Mouse (Mus musculus): ENCODE results near the gene Acsl3. TPM values are rescaled to one million over a fixed set of nuclear protein-coding genes. Genes with fewer than 3 reads are reported as not detected.

Acsl3 gene
- 1.9 and 2.9 TPM in 2 replicates for polyA plus RNA-seq (2012; ENCODE audit: low replicate concordance)

GRCm38 (mm10) chr1:78657671-78658440 is at the start of gene Acsl3, which contains the start of gene Utp14b:
Gene Acsl3 (plus strand): TSS chr1:78657825.
Gene Utp14b (plus strand): TSS chr1:78658038.

Other genes starting within 250 kb of the Acsl3 start
- 2.1 and 10.1 TPM in 2 replicates for gene Farsb, start 168.9 kb upstream of the Acsl3 start, polyA plus RNA-seq (2012; ENCODE audit: low replicate concordance)
- gene Mogat1, start 146.8 kb upstream of the Acsl3 start, polyA plus RNA-seq (2012; ENCODE audit: low replicate concordance), result not detected in 2 replicates
- gene BC035947, start 145.7 kb upstream of the Acsl3 start, polyA plus RNA-seq (2012; ENCODE audit: low replicate concordance), result 0.06 TPM in 1 of 2 replicates, not detected in the other
- 0.11 and 0.16 TPM in 2 replicates for gene Utp14b, start 213 bp downstream of the Acsl3 start, polyA plus RNA-seq (2012; ENCODE audit: low replicate concordance)
- gene Kcne4, start 158.9 kb downstream of the Acsl3 start, polyA plus RNA-seq (2012; ENCODE audit: low replicate concordance), result not detected in 2 replicates

Data from leukemia stem cell, adult 10-12 weeks (primary cell).